Mouse (Mus musculus): ENCODE measurements around the gene Abhd14b.

GRCm38 (mm10) chr9:106450661-106451060 is 3.4 kb downstream of the Abhd14b start:
- TF ChIP-seq POLR2A (IDR thresholded peaks at IDR 0.05; ENCODE audit: control insufficient read depth, extremely low read depth, insufficient read depth, low read length, poor library complexity) (no peak), CTCF (IDR thresholded peaks at IDR 0.05; ENCODE audit: borderline replicate concordance, control insufficient read depth, extremely low read depth, insufficient read depth, low read length, poor library complexity) (no peak)
